Mouse (Mus musculus): ENCODE results near the gene Zfp758. TPM values are rescaled to one million over a fixed set of nuclear protein-coding genes. Genes with fewer than 3 reads are reported as not detected.

Gene Zfp758
- total and polyA plus RNA-seq, 3 experiments: 1.1 to 2.8 TPM; not detected in 1

- no peaks in the 10 kb centered on the region for H3K36me3 ChIP-seq (ENCODE audit: control insufficient read depth in 1 of 2, insufficient read depth in 2 of 2, low read length in 2 of 2)
- TF ChIP-seq ZNF384 (IDR thresholded peaks at IDR 0.05; ENCODE audit: low read depth, low read length) (no peak), ELF1 (IDR thresholded peaks at IDR 0.05; ENCODE audit: low read depth, low read length) (no peak), ZMIZ1 (IDR thresholded peaks at IDR 0.05; ENCODE audit: low read depth, low read length) (no peak), RAD21 (IDR thresholded peaks at IDR 0.05; ENCODE audit: low read depth, low read length) (no peak), HCFC1 (IDR thresholded peaks at IDR 0.05; ENCODE audit: low read depth, low read length) (no peak), GABPA (IDR thresholded peaks at IDR 0.05; ENCODE audit: low read depth, low read length) (no peak), CTCF (IDR thresholded peaks at IDR 0.05 in 2 of 3, conservative IDR thresholded peaks at IDR 0.05 in 1 of 3; ENCODE audit: control insufficient read depth in 1 of 3, insufficient read depth in 1 of 3, low read depth in 2 of 3, low read length in 3 of 3, poor library complexity in 1 of 3, severe bottlenecking in 1 of 3) (no peak), POLR2AphosphoS5 (IDR thresholded peaks at IDR 0.05; ENCODE audit: borderline replicate concordance, low read depth, low read length) (no peak), RCOR1 (IDR thresholded peaks at IDR 0.05; ENCODE audit: low read depth, low read length) (no peak), BHLHE40 (IDR thresholded peaks at IDR 0.05; ENCODE audit: borderline replicate concordance, low read depth, low read length) (no peak), JUND (IDR thresholded peaks at IDR 0.05; ENCODE audit: low read depth, low read length) (no peak), CHD2 (IDR thresholded peaks at IDR 0.05; ENCODE audit: low read length) (no peak), NELFE (IDR thresholded peaks at IDR 0.05; ENCODE audit: low read depth, low read length) (no peak), MXI1 (IDR thresholded peaks at IDR 0.05; ENCODE audit: low read depth, low read length) (no peak), MAX (IDR thresholded peaks at IDR 0.05; ENCODE audit: low read length) (no peak), POLR2AphosphoS2 (IDR thresholded peaks at IDR 0.05; ENCODE audit: low read length) (no peak), MAZ (IDR thresholded peaks at IDR 0.05; ENCODE audit: low read depth, low read length) (no peak), EP300 (IDR thresholded peaks at IDR 0.05; ENCODE audit: low read depth in 1 of 2, low read length in 2 of 2) (no peak), TAL1 (IDR thresholded peaks at IDR 0.05; ENCODE audit: low read length) (no peak)
These were observed 63.5 kb downstream of the Zfp758 start for GRCm38 (mm10) chr17:22424636-22425354.

More at GRCm38 (mm10) chr17:22424636-22425354, 63.5 kb downstream of the Zfp758 start:
- no peak overlapping the region for H3K27ac ChIP-seq (ENCODE audit: control insufficient read depth, low read depth, low read length)
- DNase-seq (ENCODE audit: low read depth, low spot score): no peak
- no peaks in the 10 kb centered on the region for H3K9me3 ChIP-seq (replicated peaks; ENCODE audit: insufficient read depth, low read length)
- H3K4me1 ChIP-seq (ENCODE audit: control insufficient read depth in 1 of 2, insufficient read depth in 2 of 2, low read length in 2 of 2): no peaks in the 10 kb centered on the region
- no peak overlapping the region for H3K9ac ChIP-seq (ENCODE audit: control insufficient read depth, low read depth, low read length, poor library complexity, severe bottlenecking)
- H3K79me2 ChIP-seq (ENCODE audit: control insufficient read depth, insufficient read depth, low read length, poor library complexity): no peaks in the 10 kb centered on the region
- H3K27me3 ChIP-seq (ENCODE audit: control insufficient read depth in 1 of 2, insufficient read depth in 2 of 2, low read length in 2 of 2): no peaks in the 10 kb centered on the region
- H3K4me3 ChIP-seq (ENCODE audit: control insufficient read depth in 1 of 2, insufficient read depth in 1 of 2, low read depth in 2 of 2, low read length in 2 of 2): no peak overlapping the region

Other genes starting within 250 kb of the Zfp758 start
- not detected in 2 replicates for gene Zfp947, start 195.3 kb upstream of the Zfp758 start, total RNA-seq (2012; rRNA removed)
- gene Zfp947, start 195.3 kb upstream of the Zfp758 start, polyA plus RNA-seq (2012; ENCODE audit: insufficient read depth in 1 of 2, insufficient read length in 2 of 2, low read depth in 1 of 2, low replicate concordance in 2 of 2, missing spikeins in 1 of 2): under 1 TPM in 1 of 2 experiments, not detected in 1; 0.13 TPM
- gene Zfp994, start 135.8 kb upstream of the Zfp758 start, total RNA-seq (2012; rRNA removed): 1.9 and 2.1 TPM in 2 replicates
- gene Zfp994, start 135.8 kb upstream of the Zfp758 start, polyA plus RNA-seq (2012; ENCODE audit: insufficient read depth in 1 of 2, insufficient read length in 2 of 2, low read depth in 1 of 2, low replicate concordance in 2 of 2, missing spikeins in 1 of 2): under 1 TPM in 1 of 2 experiments, not detected in 1; 0.99 TPM
- 6.0 and 7.0 TPM in 2 replicates for gene CT030661.1, start 46.6 kb upstream of the Zfp758 start, total RNA-seq (2012; rRNA removed)
- 1 to 10 TPM in 1 of 2 experiments, not detected in 1; 4.1 TPM for gene CT030661.1, start 46.6 kb upstream of the Zfp758 start, polyA plus RNA-seq (2012; ENCODE audit: insufficient read depth in 1 of 2, insufficient read length in 2 of 2, low read depth in 1 of 2, low replicate concordance in 2 of 2, missing spikeins in 1 of 2)
- gene Zfp944, start 53 bp upstream of the Zfp758 start, total RNA-seq (2012; rRNA removed): 4.1 TPM in 2 replicates
- gene Zfp944, start 53 bp upstream of the Zfp758 start, polyA plus RNA-seq (2012; ENCODE audit: insufficient read depth in 1 of 2, insufficient read length in 2 of 2, low read depth in 1 of 2, low replicate concordance in 2 of 2, missing spikeins in 1 of 2): 1 to 10 TPM in 1 of 2 experiments, not detected in 1; 4.0 TPM
- gene Zfp946, start 62.8 kb downstream of the Zfp758 start, total RNA-seq (2012; rRNA removed): not detected in 2 replicates
- not detected for gene Zfp946, start 62.8 kb downstream of the Zfp758 start, polyA plus RNA-seq (2012; ENCODE audit: insufficient read depth in 1 of 2, insufficient read length in 2 of 2, low read depth in 1 of 2, low replicate concordance in 2 of 2, missing spikeins in 1 of 2)
- gene Vmn2r111, start 212.0 kb downstream of the Zfp758 start, total RNA-seq (2012; rRNA removed): not detected in 2 replicates
- not detected for gene Vmn2r111, start 212.0 kb downstream of the Zfp758 start, polyA plus RNA-seq (2012; ENCODE audit: insufficient read depth in 1 of 2, insufficient read length in 2 of 2, low read depth in 1 of 2, low replicate concordance in 2 of 2, missing spikeins in 1 of 2)
- not detected in 2 replicates for gene Vmn2r112, start 239.5 kb downstream of the Zfp758 start, total RNA-seq (2012; rRNA removed)
- not detected for gene Vmn2r112, start 239.5 kb downstream of the Zfp758 start, polyA plus RNA-seq (2012; ENCODE audit: insufficient read depth in 1 of 2, insufficient read length in 2 of 2, low read depth in 1 of 2, low replicate concordance in 2 of 2, missing spikeins in 1 of 2)

Measured in MEL (cell line).